Mouse (Mus musculus): ENCODE measurements around the gene Unc5b.
"Not testable (repeated sequence)": the region's sequence is repeated elsewhere in the genome, so short reads cannot be mapped to it uniquely, and the experiment has no call there.

Gene Unc5b

DNA sequence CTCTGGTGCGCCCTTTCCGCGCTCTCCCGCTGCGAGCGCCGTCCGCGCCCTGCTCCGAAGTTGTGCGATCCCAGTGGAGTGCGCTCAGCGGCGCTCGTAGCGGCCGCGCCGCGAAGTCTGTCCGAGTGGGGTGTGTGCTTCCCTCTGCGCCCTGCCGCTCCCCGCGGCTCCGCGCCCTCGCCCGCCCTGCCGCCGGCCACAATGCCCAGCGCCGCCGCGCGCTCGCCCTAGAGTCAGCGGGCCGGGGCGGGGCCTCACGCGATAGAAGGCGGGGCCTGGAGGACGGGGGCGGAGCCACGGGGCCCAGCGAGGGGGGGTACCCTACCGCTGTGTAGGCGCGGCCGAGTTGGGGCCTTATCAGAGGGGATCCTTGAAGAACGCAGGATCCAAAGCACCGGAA, at the start of gene Unc5b:
Gene Unc5b (minus strand): TSS at position 203 of the 400 bp plus-strand sequence.
- DNase-seq (ENCODE audit: low spot score in 2 of 2), result peak; percentile 95 to 96

DNA sequence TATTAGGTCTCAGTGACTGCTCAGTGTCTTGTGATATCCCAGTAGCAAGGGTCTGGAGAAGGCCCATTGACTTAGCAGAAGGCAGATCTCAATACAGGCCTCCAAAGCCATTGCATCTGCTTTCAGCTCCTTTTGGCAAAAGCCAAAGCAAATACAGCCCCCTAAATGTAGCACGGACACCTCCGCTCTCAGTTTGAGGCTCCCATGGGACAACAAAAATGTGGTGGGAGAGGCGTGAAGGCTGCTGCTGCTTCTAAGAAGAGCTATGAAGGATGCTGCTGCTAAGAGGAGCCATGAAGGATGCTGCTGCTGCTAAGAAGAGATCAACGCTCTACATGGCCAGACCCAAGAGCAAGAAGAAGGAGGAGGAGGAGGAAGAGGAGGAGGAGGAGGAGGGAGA, 48.4 kb upstream of the Unc5b start:
- DNase-seq (ENCODE audit: low spot score in 2 of 2), result no peak

GRCm38 (mm10) chr10:60877075-60877474, 45.7 kb upstream of the Unc5b start:
- no peak for DNase-seq (ENCODE audit: low spot score in 2 of 2)

- DNase-seq (ENCODE audit: low spot score in 2 of 2), result no peak
Observed at GRCm38 (mm10) chr10:60875011-60875410, 43.6 kb upstream of the Unc5b start.

DNA sequence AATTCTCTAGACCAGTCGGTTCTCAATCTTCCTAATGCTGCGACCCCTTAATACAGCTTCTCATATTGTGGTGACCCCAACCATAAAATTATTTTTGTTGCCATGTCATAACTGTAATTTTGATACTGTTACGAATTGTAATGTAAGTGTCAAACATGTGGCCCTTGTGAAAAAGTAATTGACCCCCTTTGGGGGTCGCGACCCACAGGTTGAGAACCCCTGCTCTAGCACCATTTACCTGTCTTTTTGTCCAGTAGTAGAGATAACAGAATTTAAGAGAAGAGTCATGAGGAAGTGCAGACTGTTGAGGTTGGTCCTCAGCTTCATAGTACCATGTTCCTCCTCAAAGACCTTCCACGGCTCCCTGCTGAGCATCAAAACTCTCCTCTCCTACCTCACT, 31.9 kb upstream of the Unc5b start:
- no peak for DNase-seq (ENCODE audit: low spot score in 2 of 2)

DNA sequence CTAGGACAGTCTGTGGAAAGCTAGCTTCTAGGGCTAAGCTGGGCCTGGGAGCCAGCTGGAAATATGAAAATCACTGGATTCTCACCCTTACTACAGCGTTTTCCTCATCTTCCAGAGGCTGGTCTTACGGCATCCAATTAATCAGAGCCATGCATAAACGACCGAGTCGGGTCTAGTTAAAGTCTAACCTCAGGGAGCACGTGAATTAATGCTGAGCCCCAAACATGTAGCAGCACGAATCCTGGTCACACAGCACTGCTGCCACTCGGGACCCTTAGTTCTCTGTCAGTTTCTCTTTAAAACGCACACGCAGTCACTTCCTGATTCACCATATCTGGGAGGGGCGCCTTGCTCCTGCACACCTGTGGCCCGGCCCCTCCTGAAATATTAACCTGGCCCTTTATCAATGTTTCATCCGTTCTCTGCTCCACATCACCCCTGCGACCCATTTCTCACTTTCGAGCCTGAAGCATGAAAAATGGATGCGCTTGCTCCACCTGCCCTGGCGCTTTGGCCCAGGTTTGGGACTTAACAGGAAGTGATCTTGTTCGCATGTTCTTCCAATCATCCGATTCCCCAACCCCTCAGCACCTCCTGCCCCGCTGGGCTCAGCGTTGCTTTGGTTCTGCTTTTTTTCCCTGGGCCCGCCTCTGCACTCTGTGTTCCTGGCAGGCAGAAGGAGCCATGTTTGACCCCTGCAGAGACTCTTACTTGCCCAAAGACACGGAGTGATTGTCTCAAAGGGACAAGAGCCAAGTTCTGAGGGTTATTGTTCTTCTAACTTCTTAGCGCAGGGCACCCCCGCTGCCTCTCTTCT, 31.3 kb upstream of the Unc5b start:
- DNase-seq (ENCODE audit: low spot score in 2 of 2), result no peak

GRCm38 (mm10) chr10:60845271-60845670, 13.9 kb upstream of the Unc5b start:
- DNase-seq (ENCODE audit: low spot score in 2 of 2), result not testable (repeated sequence)

- DNase-seq (ENCODE audit: low spot score in 2 of 2), result no peak
Observed at GRCm38 (mm10) chr10:60838816-60839215, 7.4 kb upstream of the Unc5b start.

- peak in 1 of 2 experiments; percentile 83 for DNase-seq (ENCODE audit: low spot score in 2 of 2)
Observed at GRCm38 (mm10) chr10:60834949-60835348, 3.6 kb upstream of the Unc5b start.

- no peak for DNase-seq (ENCODE audit: low spot score in 2 of 2)
Observed at GRCm38 (mm10) chr10:60832664-60833173, 1.3 kb upstream of the Unc5b start.

- no peak for DNase-seq (ENCODE audit: low spot score in 2 of 2)
Observed at GRCm38 (mm10) chr10:60830556-60831350, 628 bp downstream of the Unc5b start.

DNA sequence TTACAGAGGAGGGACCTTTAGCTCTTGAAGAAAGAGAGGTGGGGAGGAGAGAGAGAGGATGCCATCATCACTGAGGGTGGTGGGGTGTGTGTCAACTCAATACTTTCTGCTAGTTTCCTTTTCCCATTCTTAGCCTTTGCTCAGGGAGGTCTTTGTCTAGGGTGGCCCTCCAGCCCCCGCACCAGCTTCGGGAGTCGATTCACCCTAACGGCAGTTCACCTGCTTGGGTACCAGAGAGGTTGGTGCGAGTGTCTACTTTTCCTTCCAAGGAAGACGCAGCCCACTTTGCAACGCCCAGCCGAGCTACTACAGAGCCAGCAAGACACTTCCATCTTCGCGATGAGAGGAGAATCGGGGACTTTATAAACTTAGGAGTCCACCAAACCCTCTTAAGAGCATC, 1.4 kb downstream of the Unc5b start:
- no peak for DNase-seq (ENCODE audit: low spot score in 2 of 2)

DNA sequence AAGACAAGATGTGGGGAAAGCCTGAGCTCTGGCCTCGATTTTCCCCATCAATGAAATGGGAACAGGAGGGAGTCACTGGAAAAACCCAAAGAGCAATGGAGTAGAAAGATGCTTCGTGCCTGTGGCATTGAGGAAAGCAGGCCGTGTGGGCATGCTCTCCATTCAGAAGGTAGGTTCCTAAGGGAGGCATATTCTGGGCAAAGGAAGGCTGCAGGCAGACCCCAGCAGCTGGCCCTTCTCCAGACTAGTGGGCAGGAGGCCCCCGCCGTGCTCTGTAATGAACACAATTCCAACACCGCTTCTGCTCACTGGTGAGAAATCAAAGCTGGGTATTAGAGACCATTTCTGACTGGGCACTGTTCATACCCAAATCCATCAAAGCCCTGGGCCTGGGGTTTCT, 2.3 kb downstream of the Unc5b start:
- DNase-seq (ENCODE audit: low spot score in 2 of 2), result no peak

- DNase-seq (ENCODE audit: low spot score in 2 of 2), result no peak
Observed at GRCm38 (mm10) chr10:60827901-60828670, 3.3 kb downstream of the Unc5b start.

- DNase-seq (ENCODE audit: low spot score in 2 of 2), result no peak
Observed at GRCm38 (mm10) chr10:60827266-60827665, 4.1 kb downstream of the Unc5b start.

- peak in 1 of 2 experiments; percentile 72 for DNase-seq (ENCODE audit: low spot score in 2 of 2)
Observed at GRCm38 (mm10) chr10:60826461-60827237, 4.7 kb downstream of the Unc5b start.

- DNase-seq (ENCODE audit: low spot score in 2 of 2), result no peak
Observed at GRCm38 (mm10) chr10:60825955-60826354, 5.4 kb downstream of the Unc5b start.

- DNase-seq (ENCODE audit: low spot score in 2 of 2), result no peak
Observed at GRCm38 (mm10) chr10:60823744-60824143, 7.6 kb downstream of the Unc5b start.

- DNase-seq (ENCODE audit: low spot score in 2 of 2), result no peak
Observed at GRCm38 (mm10) chr10:60822641-60823425, 8.5 kb downstream of the Unc5b start.

- no peak for DNase-seq (ENCODE audit: low spot score in 2 of 2)
Observed at GRCm38 (mm10) chr10:60821736-60822358, 9.5 kb downstream of the Unc5b start.
